Mouse (Mus musculus) olfactory bulb, adult 2 months (tissue): ENCODE results near the gene Kif5a.

Experiments
- CTCF ChIP-seq: fragments of 200-500 bp; IDR thresholded peaks from 2 replicates; pipeline ENCODE4 v1.5.1; 2012; ENCODE audit warnings: low read depth, mild to moderate bottlenecking, low read length, moderate library complexity; ENCODE audit not compliant: insufficient read depth
- POLR2A ChIP-seq: fragments of 200-500 bp; IDR thresholded peaks from 2 replicates; pipeline ENCODE4 v1.6.1; 2012; ENCODE audit warnings: mild to moderate bottlenecking, low read depth, low read length, moderate library complexity; ENCODE audit not compliant: insufficient read depth

GRCm38 (mm10) chr10:127267318-127267717 is 4.2 kb upstream of the Kif5a start:
- no peak for TF ChIP-seq CTCF
- TF ChIP-seq POLR2A = no peak
